Mouse (Mus musculus): ENCODE measurements around the gene 1700037H04Rik. TPM values are rescaled to one million over a fixed set of nuclear protein-coding genes. Genes with fewer than 3 reads are reported as not detected.

Gene 1700037H04Rik
- polyA plus RNA-seq, 1 experiment from 2014 or later, result 99.3 TPM

GRCm38 (mm10) chr2:131156987-131157386, 2.9 kb downstream of the 1700037H04Rik start:
- Histone ChIP-seq H3K4me3 (no peak overlapping the region), H3K9me3 (replicated peaks) (no peaks in the 10 kb centered on the region), H3K4me1 (peaks cover 32% of the 10 kb centered on the region), H3K27ac (no peak overlapping the region), H3K27me3 (no peaks in the 10 kb centered on the region), H3K4me2 (no peak overlapping the region), H3K36me3 (ENCODE audit: poor library complexity, severe bottlenecking) (peaks cover 29% of the 10 kb centered on the region), H3K9ac (0 out of 2 replicates have a peak overlapping the region, but pooled peaks have one; percentile 21)
- ATAC-seq, result no peak
- 93% methylated on average over 7 of the region's 7 CpGs for WGBS

GRCm38 (mm10) chr2:131154036-131154435, 5.8 kb downstream of the 1700037H04Rik start:
- Histone ChIP-seq H3K36me3 (ENCODE audit: poor library complexity, severe bottlenecking) (peaks cover 57% of the 10 kb centered on the region), H3K27ac (no peak overlapping the region), H3K27me3 (no peaks in the 10 kb centered on the region), H3K4me3 (no peak overlapping the region), H3K4me1 (peaks cover 22% of the 10 kb centered on the region), H3K4me2 (no peak overlapping the region), H3K9ac (no peak overlapping the region), H3K9me3 (replicated peaks) (no peaks in the 10 kb centered on the region)
- no peak for ATAC-seq
- 91% methylated on average over 4 of the region's 4 CpGs for WGBS

- no peaks in the 10 kb centered on the region for H3K27me3 ChIP-seq
- H3K36me3 ChIP-seq (ENCODE audit: poor library complexity, severe bottlenecking), result peaks cover 75% of the 10 kb centered on the region
- ATAC-seq, result no peak
- H3K4me3 ChIP-seq, result no peak overlapping the region
- WGBS, result 92% methylated on average over 7 of the region's 7 CpGs
- H3K4me2 ChIP-seq, result no peak overlapping the region
- no peak overlapping the region for H3K9ac ChIP-seq
- peaks cover 4% of the 10 kb centered on the region; the same call in 1 of the 2 replicates for H3K4me1 ChIP-seq
- H3K27ac ChIP-seq, result no peak overlapping the region
- no peaks in the 10 kb centered on the region for H3K9me3 ChIP-seq (replicated peaks)
Observed at GRCm38 (mm10) chr2:131152166-131152730, 7.6 kb downstream of the 1700037H04Rik start.

- ATAC-seq, result no peak
- WGBS, result 93% methylated on average over 3 of the region's 3 CpGs
- Histone ChIP-seq H3K36me3 (ENCODE audit: poor library complexity, severe bottlenecking) (peaks cover 92% of the 10 kb centered on the region), H3K4me2 (no peak overlapping the region), H3K9me3 (replicated peaks) (no peaks in the 10 kb centered on the region), H3K27ac (no peak overlapping the region), H3K4me3 (no peak overlapping the region), H3K27me3 (no peaks in the 10 kb centered on the region), H3K4me1 (no peaks in the 10 kb centered on the region), H3K9ac (no peak overlapping the region)
Observed at GRCm38 (mm10) chr2:131149254-131149578, 10.7 kb downstream of the 1700037H04Rik start.

- H3K4me1 ChIP-seq, result no peaks in the 10 kb centered on the region
- no peak overlapping the region for H3K9ac ChIP-seq
- H3K4me2 ChIP-seq, result no peak overlapping the region
- peaks cover 95% of the 10 kb centered on the region for H3K36me3 ChIP-seq (ENCODE audit: poor library complexity, severe bottlenecking)
- no peaks in the 10 kb centered on the region for H3K27me3 ChIP-seq
- WGBS, result 94% methylated on average over 8 of the region's 8 CpGs
- H3K4me3 ChIP-seq, result no peak overlapping the region
- no peak overlapping the region for H3K27ac ChIP-seq
- no peak for ATAC-seq
- H3K9me3 ChIP-seq (replicated peaks), result no peaks in the 10 kb centered on the region
Observed at GRCm38 (mm10) chr2:131148353-131149253, 11.3 kb downstream of the 1700037H04Rik start.

- WGBS, result 95% methylated on average over 8 of the region's 8 CpGs
- H3K27me3 ChIP-seq, result no peaks in the 10 kb centered on the region
- no peak for ATAC-seq
- H3K4me2 ChIP-seq, result no peak overlapping the region
- no peak overlapping the region for H3K27ac ChIP-seq
- H3K9me3 ChIP-seq (replicated peaks), result no peaks in the 10 kb centered on the region
- H3K36me3 ChIP-seq (ENCODE audit: poor library complexity, severe bottlenecking), result peaks cover 85% of the 10 kb centered on the region
- no peak overlapping the region for H3K4me3 ChIP-seq
- no peak overlapping the region for H3K9ac ChIP-seq
- H3K4me1 ChIP-seq, result peaks cover 8% of the 10 kb centered on the region
Observed at GRCm38 (mm10) chr2:131147043-131147365, 12.9 kb downstream of the 1700037H04Rik start.

GRCm38 (mm10) chr2:131146193-131147042, 13.5 kb downstream of the 1700037H04Rik start:
- WGBS, result 95% methylated on average over 21 of the region's 21 CpGs
- Histone ChIP-seq H3K27me3 (no peaks in the 10 kb centered on the region), H3K36me3 (ENCODE audit: poor library complexity, severe bottlenecking) (peaks cover 79% of the 10 kb centered on the region), H3K9me3 (replicated peaks) (no peaks in the 10 kb centered on the region), H3K4me3 (no peak overlapping the region), H3K27ac (no peak overlapping the region), H3K4me2 (no peak overlapping the region), H3K9ac (no peak overlapping the region), H3K4me1 (peaks cover 8% of the 10 kb centered on the region)
- ATAC-seq, result no peak

GRCm38 (mm10) chr2:131145536-131145935, 14.3 kb downstream of the 1700037H04Rik start:
- Histone ChIP-seq H3K27me3 (no peaks in the 10 kb centered on the region), H3K4me2 (no peak overlapping the region), H3K9ac (no peak overlapping the region), H3K4me3 (no peak overlapping the region), H3K27ac (no peak overlapping the region), H3K9me3 (replicated peaks) (no peaks in the 10 kb centered on the region), H3K36me3 (ENCODE audit: poor library complexity, severe bottlenecking) (peaks cover 70% of the 10 kb centered on the region), H3K4me1 (peaks cover 8% of the 10 kb centered on the region)
- 92% methylated on average over 2 of the region's 2 CpGs for WGBS
- ATAC-seq, result no peak

GRCm38 (mm10) chr2:131145121-131145520, 14.8 kb downstream of the 1700037H04Rik start:
- no peak for ATAC-seq
- no peak overlapping the region for H3K4me3 ChIP-seq
- H3K27ac ChIP-seq, result no peak overlapping the region
- peaks cover 8% of the 10 kb centered on the region for H3K4me1 ChIP-seq
- no peak overlapping the region for H3K4me2 ChIP-seq
- H3K9me3 ChIP-seq (replicated peaks), result no peaks in the 10 kb centered on the region
- no peak overlapping the region for H3K9ac ChIP-seq
- H3K27me3 ChIP-seq, result no peaks in the 10 kb centered on the region
- H3K36me3 ChIP-seq (ENCODE audit: poor library complexity, severe bottlenecking), result peaks cover 67% of the 10 kb centered on the region
- 75% methylated on average over 13 of the region's 13 CpGs for WGBS

GRCm38 (mm10) chr2:131143007-131143780, 16.7 kb downstream of the 1700037H04Rik start:
- H3K9me3 ChIP-seq (replicated peaks), result no peaks in the 10 kb centered on the region
- H3K4me1 ChIP-seq, result peaks cover 8% of the 10 kb centered on the region
- no peak overlapping the region for H3K9ac ChIP-seq
- H3K27me3 ChIP-seq, result no peaks in the 10 kb centered on the region
- ATAC-seq, result peak; percentile 20; the same call in 1 of the 2 replicates
- no peak overlapping the region for H3K27ac ChIP-seq
- H3K36me3 ChIP-seq (ENCODE audit: poor library complexity, severe bottlenecking), result peaks cover 49% of the 10 kb centered on the region
- no peak overlapping the region for H3K4me2 ChIP-seq
- whole genome bisulfite sequencing, result 67% methylated on average over 22 of the region's 22 CpGs
- no peak overlapping the region for H3K4me3 ChIP-seq

- Histone ChIP-seq H3K4me3 (no peak overlapping the region), H3K9ac (no peak overlapping the region), H3K4me2 (no peak overlapping the region), H3K27me3 (no peaks in the 10 kb centered on the region), H3K4me1 (peaks cover 8% of the 10 kb centered on the region), H3K36me3 (ENCODE audit: poor library complexity, severe bottlenecking) (peaks cover 43% of the 10 kb centered on the region), H3K27ac (no peak overlapping the region), H3K9me3 (replicated peaks) (no peaks in the 10 kb centered on the region)
- 39% methylated on average over 18 of the region's 18 CpGs for WGBS
- ATAC-seq, result peak; percentile 52; the same call in 1 of the 2 replicates
Observed at GRCm38 (mm10) chr2:131142592-131142991, 17.3 kb downstream of the 1700037H04Rik start.
